In the genomic region with DNA sequence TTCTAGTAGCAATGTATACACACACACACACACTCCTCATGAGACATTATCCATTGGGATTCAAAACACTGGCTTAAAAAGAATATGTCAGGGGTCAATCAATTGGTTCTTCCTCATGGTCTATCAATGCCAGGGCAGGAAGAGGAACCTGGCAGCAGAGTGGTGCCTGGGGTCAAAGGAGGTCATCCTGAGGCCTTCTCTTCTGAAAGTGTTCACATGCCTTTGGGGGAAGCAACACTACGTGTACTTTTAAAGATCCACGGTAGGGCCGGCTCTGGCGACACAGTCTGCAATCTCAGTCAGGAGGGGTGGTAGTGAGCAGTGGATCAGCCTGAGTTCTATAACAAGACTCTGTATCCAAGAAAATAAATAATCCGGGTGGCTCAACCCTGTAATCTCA, we compare ENCODE assay signal across 21 mouse cellular contexts. TPM values are rescaled to one million over a fixed set of nuclear protein-coding genes. Genes with fewer than 3 reads are reported as not detected.
"Had no signal": no experiment of that assay in that cellular context is flagged by ENCODE, and none has a peak within 500 bp of the region (broad histone marks: within the 10 kb centered on the region; RNA-seq: fewer than 3 reads in every experiment).

No protein-coding gene starts in this region.

- DNase-seq: kidney, adult 18-20 months; kidney, adult 9 months; kidney, postnatal 14 days; kidney, postnatal 4 days; layer of hippocampus, adult 9-11 months; liver, embryonic 13.5 days; lung, embryonic 14.5 days; lung, postnatal 4 days; right cerebral cortex, adult 18-20 months; right cerebral cortex, postnatal 14 days; right cerebral cortex, postnatal 4 days; thymus, postnatal 25 days had no signal

- ATAC-seq: inflammation-experienced regulatory T-cells, adult 6 months; intestine, embryonic 16.5 days; lung, postnatal 0 days; midbrain, embryonic 13.5 days; midbrain, embryonic 16.5 days had no signal

RNA-seq across cellular contexts. Expression of gene Svs5, which starts 27.1 kb away (rescaled TPM):
- total RNA-seq: layer of hippocampus, adult 18-20 months; layer of hippocampus, postnatal 25 days; left cerebral cortex, adult 18-20 months; left cerebral cortex, postnatal 25 days had no signal

RNA-seq across cellular contexts. Expression of gene Slpi, which starts 29.2 kb away (rescaled TPM):
- total RNA-seq: left cerebral cortex, postnatal 25 days had no signal

RNA-seq across cellular contexts. Expression of gene Svs6, which starts 43.1 kb away (rescaled TPM):
- total RNA-seq: layer of hippocampus, adult 18-20 months; layer of hippocampus, postnatal 25 days; left cerebral cortex, adult 18-20 months; left cerebral cortex, postnatal 25 days had no signal
